Mouse (Mus musculus): Measurements from ENCODE around the gene Klhl31.

Gene Klhl31

GRCm38 (mm10) chr9:77623318-77624050 lies 12.8 kb upstream of the Klhl31 start:
- in situ Hi-C loops (cut with MboI, MseI): loop anchor here (25.0 kb wide), 1 partner anchor 911 kb away; no protein-coding TSS in a partner anchor

- in situ Hi-C loops (cut with MboI, MseI): loop anchor here (25.0 kb wide), 1 partner anchor 912 kb away; no protein-coding TSS in a partner anchor
Measured at GRCm38 (mm10) chr9:77624171-77624570, 12.1 kb upstream of the Klhl31 start.

- in situ Hi-C loops (cut with MboI, MseI): no loop called here
Measured at GRCm38 (mm10) chr9:77628676-77629075, 7.6 kb upstream of the Klhl31 start.

GRCm38 (mm10) chr9:77629708-77630107 lies 6.6 kb upstream of the Klhl31 start:
- in situ Hi-C loops (cut with MboI, MseI): no loop called here

GRCm38 (mm10) chr9:77630764-77631163 lies 5.5 kb upstream of the Klhl31 start:
- in situ Hi-C loops (cut with MboI, MseI): no loop called here

- in situ Hi-C loops (cut with MboI, MseI): no loop called here
Measured at GRCm38 (mm10) chr9:77632432-77632831, 3.9 kb upstream of the Klhl31 start.

- in situ Hi-C loops (cut with MboI, MseI): no loop called here
Measured at GRCm38 (mm10) chr9:77636003-77636402, 297 bp upstream of the Klhl31 start.

GRCm38 (mm10) chr9:77637357-77637756 lies 1.1 kb downstream of the Klhl31 start:
- in situ Hi-C loops (cut with MboI, MseI): no loop called here

- in situ Hi-C loops (cut with MboI, MseI): no loop called here
Measured at GRCm38 (mm10) chr9:77645176-77645575, 8.9 kb downstream of the Klhl31 start.

- in situ Hi-C loops (cut with MboI, MseI): loop anchor here (10.0 kb wide), 1 partner anchor 93 kb away; no protein-coding TSS in a partner anchor
Measured at GRCm38 (mm10) chr9:77651847-77652246, 15.5 kb downstream of the Klhl31 start.

- in situ Hi-C loops (cut with MboI, MseI): loop anchor here (10.0 kb wide), 1 partner anchor 91 kb away; no protein-coding TSS in a partner anchor
Measured at GRCm38 (mm10) chr9:77653907-77654306, 17.6 kb downstream of the Klhl31 start.

- in situ Hi-C loops (cut with MboI, MseI): loop anchor here (10.0 kb wide), 1 partner anchor 89 kb away; no protein-coding TSS in a partner anchor
Measured at GRCm38 (mm10) chr9:77655181-77655934, 19.1 kb downstream of the Klhl31 start.

GRCm38 (mm10) chr9:77655935-77656288 lies 19.6 kb downstream of the Klhl31 start:
- in situ Hi-C loops (cut with MboI, MseI): loop anchor here (10.0 kb wide), 1 partner anchor 89 kb away; no protein-coding TSS in a partner anchor

- in situ Hi-C loops (cut with MboI, MseI): no loop called here
Measured at GRCm38 (mm10) chr9:77662917-77663316, 26.6 kb downstream of the Klhl31 start.

GRCm38 (mm10) chr9:77670095-77670494 lies 33.8 kb downstream of the Klhl31 start:
- in situ Hi-C loops (cut with MboI, MseI): no loop called here

GRCm38 (mm10) chr9:77671004-77671403 lies 34.7 kb downstream of the Klhl31 start:
- in situ Hi-C loops (cut with MboI, MseI): no loop called here

- in situ Hi-C loops (cut with MboI, MseI): no loop called here
Measured at GRCm38 (mm10) chr9:77673218-77673617, 36.9 kb downstream of the Klhl31 start.

- in situ Hi-C loops (cut with MboI, MseI): no loop called here
Measured at GRCm38 (mm10) chr9:77673986-77674385, 37.7 kb downstream of the Klhl31 start.

- in situ Hi-C loops (cut with MboI, MseI): no loop called here
Measured at GRCm38 (mm10) chr9:77684938-77685337, 48.6 kb downstream of the Klhl31 start.

GRCm38 (mm10) chr9:77685825-77686500 lies 49.7 kb downstream of the Klhl31 start:
- in situ Hi-C loops (cut with MboI, MseI): no loop called here

- in situ Hi-C loops (cut with MboI, MseI): no loop called here
Measured at GRCm38 (mm10) chr9:77692707-77693106, 56.4 kb downstream of the Klhl31 start.

- in situ Hi-C loops (cut with MboI, MseI): no loop called here
Measured at GRCm38 (mm10) chr9:77693405-77693804, 57.1 kb downstream of the Klhl31 start.
